Mouse (Mus musculus) liver, embryonic 14.5 days (tissue): ENCODE measurements around the gene Ntrk3. TPM values are rescaled to one million over a fixed set of nuclear protein-coding genes. Genes with fewer than 3 reads are reported as not detected.

ENCODE experiments used
- ATAC-seq: fragments of 200-750 bp; cut with Nextera tagmentation; 2 replicates; pipeline ENCODE4 v1.8.0; 2017; ENCODE audit warnings: moderate number of reproducible peaks, mild to moderate bottlenecking, moderate library complexity; ENCODE audit not compliant: insufficient read depth
- DNase-seq, 3 experiments: peaks; one replicate each; pipeline ENCODE4 v3.0.0-alpha.2; 2012 to 2013; ENCODE audit warnings: low read depth in 3 of 3, low spot score in 3 of 3
- H3K27ac ChIP-seq: fragments of 300-500 bp; sonication (generic); 2 replicates; pipeline ENCODE4 v1.5.1; 2014; ENCODE audit warnings: moderate library complexity, mild to moderate bottlenecking, control low read depth, inconsistent platforms
- H3K27me3 ChIP-seq: fragments of 300-500 bp; sonication (generic); 2 replicates; pipeline ENCODE4 v1.6.1; 2014; ENCODE audit warnings: mild to moderate bottlenecking, low read length, moderate library complexity; ENCODE audit not compliant: control insufficient read depth, insufficient read depth
- H3K36me3 ChIP-seq: fragments of 300-500 bp; sonication (generic); replicated peaks from 2 replicates; pipeline ENCODE4 v1.6.1; 2014; ENCODE audit warnings: low read depth; ENCODE audit not compliant: control insufficient read depth, insufficient read depth
- H3K4me1 ChIP-seq, 2 experiments: fragments of 200-500 bp in 1 of 2; fragments of 300-500 bp in 1 of 2; sonication (generic) in 1 of 2; replicated peaks; 2 replicates each; pipeline ENCODE4 v1.6.1; 2012 to 2014; ENCODE audit warnings: antibody characterized with exemption in 1 of 2, inconsistent platforms in 1 of 2, low read length in 1 of 2; ENCODE audit not compliant: control insufficient read depth in 2 of 2, insufficient read depth in 2 of 2
- H3K4me2 ChIP-seq: fragments of 300-500 bp; sonication (generic); 2 replicates; pipeline ENCODE4 v1.6.1; 2014; ENCODE audit warnings: low read depth, mild to moderate bottlenecking, control low read depth, moderate library complexity
- H3K4me3 ChIP-seq, 2 experiments: fragments of 200-500 bp in 1 of 2; fragments of 300-500 bp in 1 of 2; sonication (generic) in 1 of 2; 2 replicates each; pipeline ENCODE4 v1.5.1; 2012 to 2014; ENCODE audit warnings: low read depth in 2 of 2, low read length in 2 of 2, mild to moderate bottlenecking in 2 of 2, control low read depth in 1 of 2, inconsistent platforms in 1 of 2, moderate library complexity in 1 of 2; ENCODE audit not compliant: insufficient read depth in 1 of 2
- H3K9ac ChIP-seq: fragments of 300-500 bp; sonication (generic); replicated peaks from 2 replicates; pipeline ENCODE4 v1.6.1; 2014; ENCODE audit warnings: mild to moderate bottlenecking, control low read depth, moderate library complexity
- H3K9me3 ChIP-seq: fragments of 300-500 bp; sonication (generic); 2 replicates; pipeline ENCODE4 v1.6.1; 2016; ENCODE audit warnings: low read length, mixed read lengths; ENCODE audit not compliant: control insufficient read depth
- CTCF ChIP-seq: IDR thresholded peaks from 2 replicates; pipeline ENCODE4 v1.5.1; 2016; ENCODE audit warnings: antibody characterized with exemption, low read depth, control low read depth
- EP300 ChIP-seq: IDR thresholded peaks from 2 replicates; pipeline ENCODE4 v1.6.1; 2016; ENCODE audit warnings: antibody characterized with exemption, low read depth
- WGBS: fragments of 180-500 bp; shearing (Covaris S2); extraction: QIAGEN DNeasy Blood & Tissue Kit; methylation state at CpG from one replicate; pipeline ENCODE4 v1.1.7; 2014; ENCODE audit not compliant: insufficient replicate concordance; 5-methylcytosine and 5-hydroxymethylcytosine counted together
- polyA plus RNA-seq, 2 experiments: library from polyadenylated mRNA; depleted of rRNA in 1 of 2; stranded (reverse) in 1 of 2; unstranded in 1 of 2; fragments of >200 nt; fragmentation: Nextera tagmentation in 1 of 2; extraction: Ambion mirVana in 1 of 2; gene quantifications; 2 replicates each; pipeline versions ENCODE4 v1.2.1 to v1.2.3; 2012 to 2014

Gene Ntrk3
- polyA plus RNA-seq, 2 experiments: 0.14 to 0.25 TPM

DNA sequence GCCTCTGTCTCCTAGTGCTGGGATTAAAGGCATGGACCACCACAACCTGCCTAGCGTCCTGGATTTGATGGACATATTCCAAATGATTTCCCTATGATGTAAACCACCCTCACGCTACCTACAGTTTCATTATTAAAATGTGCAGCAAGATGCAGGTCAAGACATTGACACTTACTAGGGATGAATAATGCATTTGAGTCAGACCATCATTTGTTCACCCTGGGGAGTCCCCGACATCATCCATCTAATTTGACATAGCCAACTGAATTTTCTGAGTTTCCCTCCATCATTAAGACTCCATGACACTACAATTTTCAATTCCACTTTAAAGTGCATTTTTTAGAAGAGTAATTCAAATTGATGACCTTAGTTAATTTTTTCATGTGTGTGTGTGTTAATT, 593.0 kb downstream of the Ntrk3 start:
- H3K4me1 ChIP-seq: no peaks in the 10 kb centered on the region
- H3K36me3 ChIP-seq: no peaks in the 10 kb centered on the region
- H3K27me3 ChIP-seq: no peaks in the 10 kb centered on the region
- 73% methylated on average over 3 of the region's 3 CpGs for WGBS
- no peak overlapping the region for H3K4me2 ChIP-seq
- no peak for ATAC-seq
- TF ChIP-seq EP300: no peak
- no peak for TF ChIP-seq CTCF
- H3K9ac ChIP-seq: no peak overlapping the region
- no peak for DNase-seq
- no peak overlapping the region for H3K4me3 ChIP-seq
- no peak overlapping the region for H3K27ac ChIP-seq
- no peaks in the 10 kb centered on the region for H3K9me3 ChIP-seq

- no peaks in the 10 kb centered on the region for H3K36me3 ChIP-seq
- H3K9me3 ChIP-seq: no peaks in the 10 kb centered on the region
- ATAC-seq: no peak
- H3K9ac ChIP-seq: no peak overlapping the region
- DNase-seq: no peak
- H3K27ac ChIP-seq: no peak overlapping the region
- H3K4me3 ChIP-seq: no peak overlapping the region
- TF ChIP-seq EP300: no peak
- no peak for TF ChIP-seq CTCF
- WGBS: 46% methylated on average over 1 of the region's 1 CpGs
- H3K4me1 ChIP-seq: no peaks in the 10 kb centered on the region
- H3K4me2 ChIP-seq: no peak overlapping the region
- no peaks in the 10 kb centered on the region for H3K27me3 ChIP-seq
Measured at GRCm38 (mm10) chr7:78129966-78130365, 607.8 kb downstream of the Ntrk3 start.

Other genes with a start within 250 kb of the Ntrk3 start
- 41.3 and 45.2 TPM in 2 replicates for gene Mrps11, start 45.1 kb upstream of the Ntrk3 start, polyA plus RNA-seq (2012; rRNA removed)
- gene Mrps11, start 45.1 kb upstream of the Ntrk3 start, polyA plus RNA-seq (2014; fragmentation: Nextera tagmentation; extraction: Ambion mirVana): 40.8 and 46.3 TPM in 2 replicates
- 16.3 and 22.4 TPM in 2 replicates for gene Mrpl46, start 45.5 kb upstream of the Ntrk3 start, polyA plus RNA-seq (2012; rRNA removed)
- 52.9 and 55.1 TPM in 2 replicates for gene Mrpl46, start 45.5 kb upstream of the Ntrk3 start, polyA plus RNA-seq (2014; fragmentation: Nextera tagmentation; extraction: Ambion mirVana)
- 6.3 and 7.0 TPM in 2 replicates for gene Det1, start 109.3 kb upstream of the Ntrk3 start, polyA plus RNA-seq (2012; rRNA removed)
- 6.9 and 7.6 TPM in 2 replicates for gene Det1, start 109.3 kb upstream of the Ntrk3 start, polyA plus RNA-seq (2014; fragmentation: Nextera tagmentation; extraction: Ambion mirVana)
- gene Aen, start 157.8 kb upstream of the Ntrk3 start, polyA plus RNA-seq (2012; rRNA removed): 10.6 and 14.0 TPM in 2 replicates
- 12.6 and 15.0 TPM in 2 replicates for gene Aen, start 157.8 kb upstream of the Ntrk3 start, polyA plus RNA-seq (2014; fragmentation: Nextera tagmentation; extraction: Ambion mirVana)
- gene Isg20, start 175.4 kb upstream of the Ntrk3 start, polyA plus RNA-seq (2012; rRNA removed): 47.0 and 47.2 TPM in 2 replicates
- 52.7 and 72.1 TPM in 2 replicates for gene Isg20, start 175.4 kb upstream of the Ntrk3 start, polyA plus RNA-seq (2014; fragmentation: Nextera tagmentation; extraction: Ambion mirVana)